Mouse (Mus musculus) gastrocnemius, postnatal 4 days (tissue): Measurements from ENCODE around the gene Osbpl3. TPM values are rescaled to one million over a fixed set of nuclear protein-coding genes. Genes with fewer than 3 reads are reported as not detected.

ENCODE experiments used
- total RNA-seq, 2 experiments: library from RNA; stranded (reverse); gene quantifications; 2 replicates each; pipeline ENCODE4 v1.2.3; 2021

The Osbpl3 gene
- total RNA-seq, 2 experiments from 2014 or later = 8.7 to 12.3 TPM

Other genes starting within 250 kb of the Osbpl3 start
- gene Gsdme, start 192.3 kb downstream of the Osbpl3 start, total RNA-seq = 1 to 10 TPM; 3.1 to 4.0 TPM
- gene Cycs, start 110.3 kb upstream of the Osbpl3 start, total RNA-seq = 10 to 100 TPM; 43.5 to 51.8 TPM
- gene 4921507P07Rik, start 140.4 kb upstream of the Osbpl3 start, total RNA-seq = under 1 TPM; 0.10 to 0.32 TPM
- not detected for gene Npvf, start 198.2 kb upstream of the Osbpl3 start, total RNA-seq